Comparison of ENCODE assay signal across 8 mouse cellular contexts in the genomic region with DNA sequence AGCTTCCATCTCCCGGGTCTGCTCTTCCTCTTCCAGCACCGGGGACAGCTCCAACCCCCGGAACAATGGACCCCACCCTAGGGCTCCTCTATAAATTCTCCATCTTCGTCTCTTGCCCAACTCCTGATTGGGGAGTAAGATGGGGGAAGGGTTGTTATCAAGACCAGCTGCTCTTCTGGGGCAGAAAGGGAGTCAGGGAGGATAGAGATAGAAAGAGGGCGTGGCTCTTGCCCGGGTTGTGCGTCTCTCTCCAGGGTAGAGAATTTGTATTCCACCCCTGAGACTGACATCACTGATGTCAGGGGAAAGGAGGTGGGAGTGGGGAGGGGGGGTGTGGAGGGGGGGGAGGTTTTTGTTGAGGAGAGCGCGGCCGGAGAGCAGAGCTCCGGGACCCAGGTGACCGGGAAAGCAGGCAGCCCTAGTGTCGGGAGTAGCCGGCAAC. TPM values are rescaled to one million over a fixed set of nuclear protein-coding genes. Genes with fewer than 3 reads are reported as not detected.
A peak's percentile ranks its signal among the peaks of the same experiment; 100 is the strongest.
DNase-seq lines count a peak whose midpoint lies in the region; ATAC-seq and TF ChIP-seq lines count a peak whose summit lies in the region.

A gene (plus strand): TSS at position 315 of the 442 bp plus-strand sequence.

- peaks cover 2% of the 10 kb centered on the region; the same call in 1 of the 2 replicates for H3K4me1 ChIP-seq in embryonic facial prominence, embryonic 13.5 days
- H3K4me1 ChIP-seq in intestine, postnatal 0 days (replicated peaks; ENCODE audit: control insufficient read depth, insufficient read depth, low read length): no peaks in the 10 kb centered on the region
- H3K4me1 ChIP-seq in liver, embryonic 15.5 days (replicated peaks): peaks cover 9% of the 10 kb centered on the region; the same call in 1 of the 2 replicates

- ATAC-seq in embryonic facial prominence, embryonic 13.5 days (ENCODE audit: insufficient number of reproducible peaks, insufficient read depth, low FRiP score, low TSS enrichment, low read depth): no peak
- ATAC-seq in intestine, postnatal 0 days: no peak
- peak; percentile 52; the same call in 1 of the 2 replicates for ATAC-seq in liver, embryonic 15.5 days (ENCODE audit: insufficient read depth)

- H3K27ac ChIP-seq in embryonic facial prominence, embryonic 13.5 days: no peak within 1 kb of the TSS
- H3K27ac ChIP-seq in intestine, postnatal 0 days (ENCODE audit: low read depth, low read length): no peak within 1 kb of the TSS
- H3K27ac ChIP-seq in liver, embryonic 15.5 days (replicated peaks): no peak within 1 kb of the TSS

- TF ChIP-seq CTCF in intestine, postnatal 0 days (IDR thresholded peaks at IDR 0.05; ENCODE audit: low read depth): no peak

- under 1% methylated on average over 14 of the region's 14 CpGs for WGBS in embryonic facial prominence, embryonic 13.5 days
- 3% methylated on average over 13 of the region's 14 CpGs for whole genome bisulfite sequencing in intestine, postnatal 0 days
- WGBS in liver, embryonic 15.5 days (ENCODE audit: insufficient replicate concordance): 3% methylated on average over 14 of the region's 14 CpGs

- no peaks in the 10 kb centered on the region for H3K36me3 ChIP-seq in embryonic facial prominence, embryonic 13.5 days
- H3K36me3 ChIP-seq in intestine, postnatal 0 days (ENCODE audit: control insufficient read depth, insufficient read depth): no peaks in the 10 kb centered on the region
- H3K36me3 ChIP-seq in liver, embryonic 15.5 days (replicated peaks): no peaks in the 10 kb centered on the region

- H3K4me3 ChIP-seq in embryonic facial prominence, embryonic 13.5 days: no peak within 1 kb of the TSS
- no peak within 1 kb of the TSS for H3K4me3 ChIP-seq in intestine, postnatal 0 days (ENCODE audit: low read depth, low read length)
- no peak within 1 kb of the TSS for H3K4me3 ChIP-seq in liver, embryonic 15.5 days (replicated peaks)

- H3K4me2 ChIP-seq in embryonic facial prominence, embryonic 13.5 days: peak within 1 kb of the TSS; percentile 28
- no peak within 1 kb of the TSS for H3K4me2 ChIP-seq in intestine, postnatal 0 days (replicated peaks; ENCODE audit: low read depth)
- peak within 1 kb of the TSS; percentile 36; the same call in 1 of the 2 replicates for H3K4me2 ChIP-seq in liver, embryonic 15.5 days

- H3K27me3 ChIP-seq in embryonic facial prominence, embryonic 13.5 days: peaks cover 38% of the 10 kb centered on the region
- H3K27me3 ChIP-seq in intestine, postnatal 0 days (replicated peaks; ENCODE audit: control insufficient read depth, insufficient read depth, low read length): peaks cover 10% of the 10 kb centered on the region
- peaks cover 48% of the 10 kb centered on the region for H3K27me3 ChIP-seq in liver, embryonic 15.5 days

- H3K9me3 ChIP-seq in embryonic facial prominence, embryonic 13.5 days: no peaks in the 10 kb centered on the region
- no peaks in the 10 kb centered on the region for H3K9me3 ChIP-seq in intestine, postnatal 0 days (ENCODE audit: control insufficient read depth)
- H3K9me3 ChIP-seq in liver, embryonic 15.5 days (replicated peaks): no peaks in the 10 kb centered on the region

- no peak within 1 kb of the TSS for H3K9ac ChIP-seq in embryonic facial prominence, embryonic 13.5 days
- H3K9ac ChIP-seq in intestine, postnatal 0 days (ENCODE audit: low read depth, low read length): no peak within 1 kb of the TSS
- H3K9ac ChIP-seq in liver, embryonic 15.5 days: no peak within 1 kb of the TSS

- peak; percentile 91 for DNase-seq in MN1 (ENCODE audit: low spot score)
- DNase-seq in brain, adult 2 months (ENCODE audit: low read depth, low spot score): peak; percentile 97
- peak; percentile 69 for DNase-seq in right cerebral cortex, postnatal 25 days
- DNase-seq in urinary bladder, postnatal 4 days (ENCODE audit: low spot score in 2 of 2): no peak
- no peak for DNase-seq in gastrocnemius, adult 18-20 months (ENCODE audit: low spot score)

RNA-seq across cellular contexts. Expression of the gene that starts here (rescaled TPM):
- polyA plus RNA-seq in embryonic facial prominence, embryonic 13.5 days (2015; fragmentation: Nextera tagmentation; extraction: Ambion mirVana): 6.9 and 9.8 TPM in 2 replicates
- 12.2 and 12.8 TPM in 2 replicates for polyA plus RNA-seq in intestine, postnatal 0 days (2015; fragmentation: Nextera tagmentation; extraction: Ambion mirVana)
- polyA plus RNA-seq in liver, embryonic 15.5 days (2015; fragmentation: Nextera tagmentation; extraction: Ambion mirVana): 0.24 and 0.54 TPM in 2 replicates
- total RNA-seq in gastrocnemius, adult 18-20 months (2021): not detected

Comparison
In these comparisons a context has a peak if more than half of its experiments do, and no peak if none do; other contexts are left out.
1. Peak in ATAC-seq and H3K4me2 ChIP-seq in liver, embryonic 15.5 days; RNA of the gene not detected or under 1 TPM.
2. DNase-seq: peak in MN1 (single experiment), brain, adult 2 months (single experiment) and right cerebral cortex, postnatal 25 days (single experiment); none in urinary bladder, postnatal 4 days (0 of 2) and gastrocnemius, adult 18-20 months (single experiment).